ENCODE assay signal across 22 mouse cellular contexts in the genomic region with DNA sequence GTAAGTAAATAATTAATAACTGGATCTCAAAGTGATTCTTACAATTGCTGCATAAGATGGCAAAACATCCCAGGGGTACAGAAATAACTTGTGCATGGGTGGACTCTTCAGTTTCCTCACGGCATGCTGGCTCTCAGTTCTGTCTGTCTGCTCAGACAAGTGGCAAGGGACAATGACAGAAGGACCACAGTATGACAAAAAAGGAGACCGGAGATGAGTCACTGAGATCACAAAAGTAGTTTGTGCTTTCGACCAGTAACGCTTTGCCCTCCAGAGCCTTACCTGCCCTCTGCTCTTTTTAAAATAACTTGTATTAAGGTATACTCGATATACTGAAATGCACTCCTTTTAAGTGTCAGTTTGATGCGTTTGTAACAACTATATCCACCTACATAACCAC.
"Had no signal": no experiment of that assay in that cellular context is flagged by ENCODE, and none has a peak within 500 bp of the region (broad histone marks: within the 10 kb centered on the region; RNA-seq: fewer than 3 reads in every experiment).

No protein-coding gene starts in this region.

- H3K9ac ChIP-seq: kidney, embryonic 15.5 days; limb, embryonic 12.5 days; limb, embryonic 15.5 days; liver, embryonic 15.5 days; lung, embryonic 15.5 days; neural tube, embryonic 12.5 days; neural tube, embryonic 15.5 days had no signal

- H3K4me3 ChIP-seq: kidney, embryonic 15.5 days; layer of hippocampus, adult 2 months; limb, embryonic 12.5 days; limb, embryonic 15.5 days; liver, embryonic 15.5 days; lung, embryonic 15.5 days; megakaryocyte, embryonic 14.5 days; neural tube, embryonic 12.5 days; neural tube, embryonic 15.5 days had no signal

- H3K36me3 ChIP-seq: kidney, embryonic 15.5 days; limb, embryonic 12.5 days; limb, embryonic 15.5 days; liver, embryonic 15.5 days; lung, embryonic 15.5 days; neural tube, embryonic 12.5 days; neural tube, embryonic 15.5 days had no signal

- H3K27ac ChIP-seq: layer of hippocampus, adult 2 months; limb, embryonic 12.5 days; limb, embryonic 15.5 days; liver, embryonic 15.5 days; lung, embryonic 15.5 days; neural tube, embryonic 12.5 days; neural tube, embryonic 15.5 days had no signal

- H3K9me3 ChIP-seq: kidney, embryonic 15.5 days; limb, embryonic 12.5 days; limb, embryonic 15.5 days; liver, embryonic 15.5 days; lung, embryonic 15.5 days; megakaryocyte, embryonic 14.5 days; neural tube, embryonic 12.5 days; neural tube, embryonic 15.5 days had no signal

- H3K4me1 ChIP-seq: liver, embryonic 15.5 days; lung, embryonic 15.5 days; neural tube, embryonic 15.5 days had no signal

- DNase-seq: kidney, adult 8-10 months; kidney, postnatal 14 days; layer of hippocampus, adult 9-11 months; left cerebral cortex, postnatal 4 days; lung, adult 18-20 months; lung, postnatal 10 days; lung, postnatal 36 days; midbrain, embryonic 14.5 days; retina, postnatal 1 day; thymus, adult 2 months; thymus, postnatal 14 days had no signal

- H3K4me2 ChIP-seq: kidney, embryonic 15.5 days; limb, embryonic 12.5 days; limb, embryonic 15.5 days; liver, embryonic 11.5 days; liver, embryonic 15.5 days; lung, embryonic 15.5 days; midbrain, embryonic 11.5 days; neural tube, embryonic 12.5 days; neural tube, embryonic 15.5 days had no signal

- H3K27me3 ChIP-seq: kidney, embryonic 15.5 days; limb, embryonic 12.5 days; limb, embryonic 15.5 days; liver, embryonic 15.5 days; lung, embryonic 15.5 days; megakaryocyte, embryonic 14.5 days; neural tube, embryonic 12.5 days; neural tube, embryonic 15.5 days had no signal
